Mouse (Mus musculus): ENCODE data around the gene Strbp. TPM values are rescaled to one million over a fixed set of nuclear protein-coding genes. Genes with fewer than 3 reads are reported as not detected.
"Not testable (repeated sequence)": the region's sequence is repeated elsewhere in the genome, so short reads cannot be mapped to it uniquely, and the experiment has no call there.

Gene Strbp
- total RNA-seq, 2 experiments from 2014 or later = 14.4 to 16.9 TPM

GRCm38 (mm10) chr2:37529397-37529796 lies 174.3 kb downstream of the Strbp start:
- no peak for DNase-seq

- DNase-seq = no peak
Measured at GRCm38 (mm10) chr2:37527587-37527986, 176.1 kb downstream of the Strbp start.

- no peak for DNase-seq
Measured at GRCm38 (mm10) chr2:37519286-37519640, 184.4 kb downstream of the Strbp start.

- DNase-seq = no peak
Measured at GRCm38 (mm10) chr2:37518561-37519285, 184.9 kb downstream of the Strbp start.

- DNase-seq = no peak
Measured at GRCm38 (mm10) chr2:37516922-37517462, 186.7 kb downstream of the Strbp start.

GRCm38 (mm10) chr2:37516030-37516710 lies 187.5 kb downstream of the Strbp start, which contains the start of gene Gpr21:
Gpr21 (plus strand) TSS chr2:37516332.
- no peak for DNase-seq

- no peak for DNase-seq
Measured at GRCm38 (mm10) chr2:37511134-37511901, 192.3 kb downstream of the Strbp start.

GRCm38 (mm10) chr2:37505856-37506255 lies 197.8 kb downstream of the Strbp start:
- DNase-seq = not testable (repeated sequence)

- no peak for DNase-seq
Measured at GRCm38 (mm10) chr2:37497321-37497720, 206.3 kb downstream of the Strbp start.

- no peak for DNase-seq
Measured at GRCm38 (mm10) chr2:37488956-37489355, 214.7 kb downstream of the Strbp start.

- no peak for DNase-seq
Measured at GRCm38 (mm10) chr2:37486408-37486807, 217.3 kb downstream of the Strbp start.

GRCm38 (mm10) chr2:37485370-37485769 lies 218.3 kb downstream of the Strbp start:
- DNase-seq = no peak

GRCm38 (mm10) chr2:37484165-37484564 lies 219.5 kb downstream of the Strbp start:
- no peak for DNase-seq

- no peak for DNase-seq
Measured at GRCm38 (mm10) chr2:37480039-37480438, 223.6 kb downstream of the Strbp start.

- DNase-seq = no peak
Measured at GRCm38 (mm10) chr2:37479559-37479958, 224.1 kb downstream of the Strbp start.

- DNase-seq = no peak
Measured at GRCm38 (mm10) chr2:37466266-37466665, 237.4 kb downstream of the Strbp start.

GRCm38 (mm10) chr2:37460707-37461106 lies 243.0 kb downstream of the Strbp start:
- DNase-seq = no peak

- no peak for DNase-seq
Measured at GRCm38 (mm10) chr2:37452376-37452760, 251.3 kb downstream of the Strbp start.

GRCm38 (mm10) chr2:37451667-37452375 lies 251.8 kb downstream of the Strbp start:
- DNase-seq = peak; percentile 95

GRCm38 (mm10) chr2:37442611-37443591 lies 260.8 kb downstream of the Strbp start, which contains the start of the genes Zbtb26, Zbtb6 and Rabgap1:
Zbtb26 (minus strand) TSS chr2:37443135.
Zbtb6 (minus strand) TSS chr2:37443171.
Rabgap1 (plus strand) TSS chr2:37443279.
- peak; percentile 94 for DNase-seq

Measured in gastrocnemius, postnatal 25 days (tissue).